Mouse (Mus musculus) cerebellum, adult 2 months (tissue): ENCODE data around the gene Ccdc150. TPM values are rescaled to one million over a fixed set of nuclear protein-coding genes. Genes with fewer than 3 reads are reported as not detected.

Experiments
- DNase-seq, 2 experiments: peaks; one replicate each; pipeline ENCODE4 v3.0.0; 2021
- H3K27ac ChIP-seq: fragments of 200-500 bp; 2 replicates; pipeline ENCODE4 v1.5.1; 2012; ENCODE audit warnings: low read length, control low read depth, inconsistent platforms; ENCODE audit not compliant: insufficient read depth
- H3K27me3 ChIP-seq: fragments of 200-500 bp; 2 replicates; pipeline ENCODE4 v1.6.1; 2012; ENCODE audit warnings: inconsistent platforms, mild to moderate bottlenecking, low read length, moderate library complexity; ENCODE audit not compliant: control insufficient read depth, insufficient read depth
- H3K4me1 ChIP-seq: fragments of 200-500 bp; 2 replicates; pipeline ENCODE4 v1.6.1; 2011; ENCODE audit warnings: low read length; ENCODE audit not compliant: control insufficient read depth, insufficient read depth
- H3K4me3 ChIP-seq: fragments of 200-500 bp; replicated peaks from 2 replicates; pipeline ENCODE3; 2011; ENCODE audit warnings: mild to moderate bottlenecking, low read depth, low read length, control low read depth; ENCODE audit not compliant: insufficient read depth
- CTCF ChIP-seq: fragments of 200-500 bp; IDR thresholded peaks from 2 replicates; pipeline ENCODE4 v1.5.1; 2011; ENCODE audit warnings: low read depth, mild to moderate bottlenecking, control low read depth, low read length, moderate library complexity, borderline replicate concordance; ENCODE audit not compliant: insufficient read depth
- POLR2A ChIP-seq: fragments of 200-500 bp; IDR thresholded peaks from 2 replicates; pipeline ENCODE4 v1.6.1; 2011; ENCODE audit warnings: low read length, control low read depth, borderline replicate concordance; ENCODE audit not compliant: insufficient read depth
- polyA plus RNA-seq: library from polyadenylated mRNA; depleted of rRNA; stranded (reverse); fragments of >200 nt; gene quantifications from 2 replicates; pipeline ENCODE4 v1.2.3, GENCODE M21; 2012; rRNA removed

The Ccdc150 gene
- polyA plus RNA-seq, 1 experiment, result 0.31 TPM

GRCm38 (mm10) chr1:54402736-54403135 is 152.3 kb downstream of the Ccdc150 start:
- H3K27me3 ChIP-seq, result no peaks in the 10 kb centered on the region
- TF ChIP-seq CTCF (no peak), POLR2A (no peak)
- no peaks in the 10 kb centered on the region for H3K4me1 ChIP-seq
- no peak overlapping the region for H3K27ac ChIP-seq
- no peak for DNase-seq
- no peak overlapping the region for H3K4me3 ChIP-seq

Other genes with a start within 250 kb of the Ccdc150 start
- gene Hecw2, start 55.5 kb upstream of the Ccdc150 start, polyA plus RNA-seq, result 9.0 and 9.3 TPM in 2 replicates
- 16.8 and 17.4 TPM in 2 replicates for gene Gtf3c3, start 188.3 kb downstream of the Ccdc150 start, polyA plus RNA-seq